Mouse (Mus musculus) hindbrain, postnatal 0 days (tissue): ENCODE measurements around the gene 4931406P16Rik. TPM values are rescaled to one million over a fixed set of nuclear protein-coding genes. Genes with fewer than 3 reads are reported as not detected.

ENCODE experiments used
- ATAC-seq: fragments of 200-750 bp; cut with Nextera tagmentation; 2 replicates; pipeline ENCODE4 v1.8.0; 2017; ENCODE audit warnings: mild to moderate bottlenecking, moderate TSS enrichment, moderate library complexity
- DNase-seq: peaks from one replicate; pipeline ENCODE4 v3.0.0-alpha.2; 2015; ENCODE audit warnings: low spot score
- H3K27ac ChIP-seq: fragments of 300-500 bp; sonication (generic); 2 replicates; pipeline ENCODE4 v1.5.1; 2014; ENCODE audit warnings: mild to moderate bottlenecking
- H3K27me3 ChIP-seq: fragments of 300-500 bp; sonication (generic); 2 replicates; pipeline ENCODE4 v1.6.1; 2014; ENCODE audit warnings: low read length, mixed read lengths; ENCODE audit not compliant: insufficient read depth
- H3K36me3 ChIP-seq: fragments of 300-500 bp; sonication (generic); 2 replicates; pipeline ENCODE4 v1.6.1; 2014; ENCODE audit warnings: low read length, mixed read lengths; ENCODE audit not compliant: insufficient read depth
- H3K4me1 ChIP-seq: fragments of 300-500 bp; sonication (generic); 2 replicates; pipeline ENCODE4 v1.6.1; 2014; ENCODE audit warnings: antibody characterized with exemption, low read length, mixed read lengths; ENCODE audit not compliant: insufficient read depth
- H3K4me2 ChIP-seq: fragments of 300-500 bp; sonication (generic); 2 replicates; pipeline ENCODE4 v1.6.1; 2014; ENCODE audit warnings: low read depth, mild to moderate bottlenecking, low read length, moderate library complexity, mixed read lengths
- H3K4me3 ChIP-seq: fragments of 300-500 bp; sonication (generic); 2 replicates; pipeline ENCODE4 v1.5.1; 2014; ENCODE audit warnings: low read length
- H3K9ac ChIP-seq: fragments of 300-500 bp; sonication (generic); replicated peaks from 2 replicates; pipeline ENCODE4 v1.6.1; 2014; ENCODE audit warnings: mild to moderate bottlenecking, low read length, moderate library complexity, mixed read lengths
- H3K9me3 ChIP-seq: fragments of 300-500 bp; sonication (generic); 2 replicates; pipeline ENCODE4 v1.6.1; 2016; ENCODE audit warnings: low read length, mixed read lengths
- CTCF ChIP-seq: IDR thresholded peaks from 2 replicates; pipeline ENCODE4 v1.5.1; 2016; ENCODE audit warnings: antibody characterized with exemption, control low read depth, low read depth
- WGBS: fragments of 180-500 bp; shearing (Covaris S2); extraction: QIAGEN DNeasy Blood & Tissue Kit; methylation state at CpG from one replicate; pipeline ENCODE4 v1.1.7; 2014; 5-methylcytosine and 5-hydroxymethylcytosine counted together
- polyA plus RNA-seq: library from polyadenylated mRNA; unstranded; fragments of >200 nt; fragmentation: Nextera tagmentation; extraction: Ambion mirVana; gene quantifications from 2 replicates; pipeline ENCODE4 v1.2.1, GENCODE M21; 2015
- total RNA-seq: library from RNA; depleted of rRNA; stranded (reverse); fragments of >200 nt; gene quantifications from 2 replicates; pipeline ENCODE4 v1.2.3, GENCODE M21; 2014

The 4931406P16Rik gene
- total and polyA plus RNA-seq, 2 experiments from 2014 or later, result 31.5 to 61.0 TPM

GRCm38 (mm10) chr7:34319123-34319522 lies 5.8 kb upstream of the 4931406P16Rik start:
- H3K27me3 ChIP-seq, result no peaks in the 10 kb centered on the region
- H3K4me2 ChIP-seq, result no peak overlapping the region
- 77% methylated on average over 2 of the region's 2 CpGs for WGBS
- no peak overlapping the region for H3K9ac ChIP-seq
- H3K4me3 ChIP-seq, result no peak overlapping the region
- H3K27ac ChIP-seq, result no peak overlapping the region
- no peak for TF ChIP-seq CTCF
- DNase-seq (no peak), ATAC-seq (no peak)
- H3K4me1 ChIP-seq, result no peaks in the 10 kb centered on the region
- 0 out of 2 replicates have a peak, but pooled peaks cover 1% of the 10 kb centered on the region for H3K9me3 ChIP-seq
- no peaks in the 10 kb centered on the region for H3K36me3 ChIP-seq

GRCm38 (mm10) chr7:34317901-34318476 lies 4.6 kb upstream of the 4931406P16Rik start:
- Histone ChIP-seq H3K9me3 (no peaks in the 10 kb centered on the region), H3K27me3 (no peaks in the 10 kb centered on the region), H3K4me2 (no peak overlapping the region), H3K27ac (peak overlapping the region; percentile 60; the same call in 1 of the 2 replicates), H3K36me3 (no peaks in the 10 kb centered on the region), H3K4me3 (no peak overlapping the region), H3K4me1 (no peaks in the 10 kb centered on the region), H3K9ac (no peak overlapping the region)
- no peak for TF ChIP-seq CTCF
- WGBS, result 47% methylated on average over 7 of the region's 7 CpGs
- peak; percentile 69 for DNase-seq
- peak; percentile 58 for ATAC-seq

GRCm38 (mm10) chr7:34312786-34313442 lies 437 bp downstream of the 4931406P16Rik start:
- H3K36me3 ChIP-seq, result no peaks in the 10 kb centered on the region
- peak overlapping the region; percentile 96 for H3K4me3 ChIP-seq
- peak overlapping the region; percentile 96 for H3K9ac ChIP-seq
- no peaks in the 10 kb centered on the region for H3K9me3 ChIP-seq
- 2% methylated on average over 66 of the region's 73 CpGs for WGBS
- peaks cover 9% of the 10 kb centered on the region; the same call in 1 of the 2 replicates for H3K4me1 ChIP-seq
- no peak for TF ChIP-seq CTCF
- DNase-seq, result peak; percentile 66
- peak; percentile 81 for ATAC-seq
- H3K27ac ChIP-seq, result peak overlapping the region; percentile 92
- peak overlapping the region; percentile 66 for H3K4me2 ChIP-seq
- H3K27me3 ChIP-seq, result no peaks in the 10 kb centered on the region

GRCm38 (mm10) chr7:34309186-34309764 lies 4.1 kb downstream of the 4931406P16Rik start:
- Histone ChIP-seq H3K27me3 (no peaks in the 10 kb centered on the region), H3K36me3 (no peaks in the 10 kb centered on the region), H3K9me3 (no peaks in the 10 kb centered on the region), H3K4me2 (no peak overlapping the region), H3K9ac (no peak overlapping the region), H3K4me1 (peaks cover 9% of the 10 kb centered on the region; the same call in 1 of the 2 replicates), H3K4me3 (no peak overlapping the region), H3K27ac (no peak overlapping the region)
- no peak for TF ChIP-seq CTCF
- DNase-seq (no peak), ATAC-seq (no peak)
- 91% methylated on average over 5 of the region's 5 CpGs for WGBS

GRCm38 (mm10) chr7:34308586-34308985 lies 4.8 kb downstream of the 4931406P16Rik start:
- 77% methylated on average over 5 of the region's 5 CpGs for WGBS
- Histone ChIP-seq H3K9me3 (no peaks in the 10 kb centered on the region), H3K27me3 (no peaks in the 10 kb centered on the region), H3K9ac (no peak overlapping the region), H3K4me1 (peaks cover 9% of the 10 kb centered on the region; the same call in 1 of the 2 replicates), H3K36me3 (no peaks in the 10 kb centered on the region), H3K4me3 (no peak overlapping the region), H3K27ac (no peak overlapping the region), H3K4me2 (no peak overlapping the region)
- DNase-seq (no peak), ATAC-seq (no peak)
- TF ChIP-seq CTCF, result no peak

DNA sequence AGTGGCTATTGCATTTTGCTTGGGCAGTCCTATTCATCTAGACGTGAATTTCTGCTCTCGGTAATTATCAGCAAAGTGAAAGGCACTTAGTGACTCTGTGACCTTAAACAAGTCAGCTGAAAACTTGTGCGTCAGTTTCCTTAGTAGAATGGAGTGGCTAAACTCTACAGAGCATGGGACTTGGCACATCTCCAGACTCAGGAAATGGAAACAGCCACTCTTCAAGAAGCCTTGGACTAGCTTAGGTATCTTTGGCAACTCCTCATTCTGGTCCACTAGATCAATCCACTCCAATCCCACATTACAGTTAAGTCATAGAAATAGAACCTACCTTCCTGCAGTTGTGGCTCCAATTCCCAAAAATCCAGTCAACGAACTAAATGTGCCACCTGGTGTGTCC lies 7.9 kb downstream of the 4931406P16Rik start:
- 51% methylated on average over 4 of the region's 4 CpGs for WGBS
- peak; percentile 10 for DNase-seq
- H3K4me1 ChIP-seq, result peaks cover 6% of the 10 kb centered on the region; the same call in 1 of the 2 replicates
- H3K9ac ChIP-seq, result no peak overlapping the region
- no peak for ATAC-seq
- no peak for TF ChIP-seq CTCF
- no peaks in the 10 kb centered on the region for H3K27me3 ChIP-seq
- H3K4me3 ChIP-seq, result no peak overlapping the region
- no peak overlapping the region for H3K27ac ChIP-seq
- no peaks in the 10 kb centered on the region for H3K36me3 ChIP-seq
- H3K9me3 ChIP-seq, result no peaks in the 10 kb centered on the region
- H3K4me2 ChIP-seq, result no peak overlapping the region
